Mouse (Mus musculus): ENCODE results near the gene U2surp. TPM values are rescaled to one million over a fixed set of nuclear protein-coding genes. Genes with fewer than 3 reads are reported as not detected.
A peak's percentile ranks its signal among the peaks of the same experiment; 100 is the strongest.

The U2surp gene
- polyA plus RNA-seq, 1 experiment: 6.6 TPM

DNA sequence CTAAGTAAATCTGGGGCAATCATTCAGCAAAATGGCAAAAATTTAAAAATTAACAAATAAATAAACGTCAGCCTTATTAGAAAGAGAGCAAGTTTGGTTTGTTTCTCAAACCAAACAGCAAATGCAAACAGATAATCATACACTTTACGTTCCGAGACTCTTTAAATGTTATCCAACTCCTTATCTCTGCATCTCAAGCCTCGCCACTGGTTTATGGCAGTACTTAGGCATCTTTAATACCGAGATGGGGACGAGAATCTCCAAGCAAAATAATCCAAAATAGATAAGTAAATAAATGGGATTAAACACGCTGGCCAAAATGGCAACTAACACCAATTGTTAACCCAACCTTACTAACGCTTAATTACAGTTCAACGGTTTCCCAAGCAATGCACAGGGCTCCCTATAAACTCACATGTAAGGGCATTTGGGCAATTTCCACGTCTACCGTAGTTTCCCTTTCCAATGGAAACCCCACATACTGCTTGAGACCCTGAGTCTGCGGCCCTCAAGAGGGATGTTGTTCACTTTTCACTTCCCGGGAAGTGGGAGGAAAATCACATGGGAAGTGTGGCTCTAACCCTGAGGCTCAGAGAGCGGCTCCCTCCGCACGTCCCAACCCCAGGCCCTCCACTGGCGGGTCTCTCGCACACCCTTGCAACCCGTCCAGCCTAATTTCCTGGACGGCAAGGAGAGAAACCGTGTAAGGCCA, 947 bp downstream of the U2surp start:
- H3K36me3 ChIP-seq (ENCODE audit: control insufficient read depth, insufficient read depth, low read length): no peaks in the 10 kb centered on the region
- H3K4me1 ChIP-seq (replicated peaks; ENCODE audit: control insufficient read depth, insufficient read depth, low read length): peaks cover 8% of the 10 kb centered on the region
- 5% methylated on average over 21 of the region's 21 CpGs for WGBS
- H3K27ac ChIP-seq (ENCODE audit: control insufficient read depth, insufficient read depth, low read length): no peak overlapping the region
- H3K4me3 ChIP-seq (ENCODE audit: control insufficient read depth, insufficient read depth, low read length): peak overlapping the region; percentile 79
- peak; percentile 19 for DNase-seq
- TF ChIP-seq CTCF (IDR thresholded peaks at IDR 0.05; ENCODE audit: borderline replicate concordance, control insufficient read depth, extremely low read depth, insufficient read depth, low read length, poor library complexity) (no peak), POLR2A (IDR thresholded peaks at IDR 0.05; ENCODE audit: control insufficient read depth, extremely low read depth, insufficient read depth, low read length, poor library complexity) (no peak)
- H3K27me3 ChIP-seq (ENCODE audit: control insufficient read depth, insufficient read depth, low read length): no peaks in the 10 kb centered on the region

DNA sequence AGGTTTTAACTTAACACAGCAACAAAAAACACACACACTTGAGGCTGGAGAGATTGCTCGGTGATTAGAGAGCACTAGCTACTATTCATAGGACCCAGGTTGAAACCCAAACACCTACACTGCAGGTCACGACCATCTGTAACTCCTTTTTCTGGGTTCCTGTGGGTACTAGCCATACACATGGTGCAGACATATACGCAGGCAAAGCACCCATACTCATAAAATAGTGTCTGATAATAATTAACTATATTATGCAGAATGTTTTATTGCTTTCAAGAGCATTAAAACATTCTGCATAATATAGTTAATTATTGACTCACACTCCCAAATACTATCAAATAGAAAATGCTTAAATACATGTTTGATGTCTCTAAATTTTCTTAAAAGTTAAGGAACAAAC, 6.1 kb downstream of the U2surp start:
- TF ChIP-seq POLR2A (IDR thresholded peaks at IDR 0.05; ENCODE audit: control insufficient read depth, extremely low read depth, insufficient read depth, low read length, poor library complexity): no peak
- no peak for TF ChIP-seq CTCF (IDR thresholded peaks at IDR 0.05; ENCODE audit: borderline replicate concordance, control insufficient read depth, extremely low read depth, insufficient read depth, low read length, poor library complexity)
- WGBS: 92% methylated on average over 3 of the region's 3 CpGs
- peaks cover under 1% of the 10 kb centered on the region; the same call in 1 of the 2 replicates for H3K36me3 ChIP-seq (ENCODE audit: control insufficient read depth, insufficient read depth, low read length)
- no peak for DNase-seq
- H3K4me1 ChIP-seq (replicated peaks; ENCODE audit: control insufficient read depth, insufficient read depth, low read length): no peaks in the 10 kb centered on the region; the same call in 1 of the 2 replicates
- no peak overlapping the region for H3K27ac ChIP-seq (ENCODE audit: control insufficient read depth, insufficient read depth, low read length)
- H3K4me3 ChIP-seq (ENCODE audit: control insufficient read depth, insufficient read depth, low read length): no peak overlapping the region
- H3K27me3 ChIP-seq (ENCODE audit: control insufficient read depth, insufficient read depth, low read length): no peaks in the 10 kb centered on the region

GRCm38 (mm10) chr9:95499848-95500247, 11.9 kb downstream of the U2surp start:
- H3K4me1 ChIP-seq (replicated peaks; ENCODE audit: control insufficient read depth, insufficient read depth, low read length): no peaks in the 10 kb centered on the region
- H3K27ac ChIP-seq (ENCODE audit: control insufficient read depth, insufficient read depth, low read length): no peak overlapping the region
- DNase-seq: no peak
- no peak overlapping the region for H3K4me3 ChIP-seq (ENCODE audit: control insufficient read depth, insufficient read depth, low read length)
- peaks cover 8% of the 10 kb centered on the region; the same call in 1 of the 2 replicates for H3K36me3 ChIP-seq (ENCODE audit: control insufficient read depth, insufficient read depth, low read length)
- TF ChIP-seq POLR2A (IDR thresholded peaks at IDR 0.05; ENCODE audit: control insufficient read depth, extremely low read depth, insufficient read depth, low read length, poor library complexity): no peak
- TF ChIP-seq CTCF (IDR thresholded peaks at IDR 0.05; ENCODE audit: borderline replicate concordance, control insufficient read depth, extremely low read depth, insufficient read depth, low read length, poor library complexity): no peak
- no peaks in the 10 kb centered on the region for H3K27me3 ChIP-seq (ENCODE audit: control insufficient read depth, insufficient read depth, low read length)

GRCm38 (mm10) chr9:95495038-95495437, 16.8 kb downstream of the U2surp start:
- WGBS: 98% methylated on average over 1 of the region's 1 CpGs
- Histone ChIP-seq H3K4me1 (replicated peaks; ENCODE audit: control insufficient read depth, insufficient read depth, low read length) (no peaks in the 10 kb centered on the region), H3K4me3 (ENCODE audit: control insufficient read depth, insufficient read depth, low read length) (no peak overlapping the region), H3K27ac (ENCODE audit: control insufficient read depth, insufficient read depth, low read length) (no peak overlapping the region), H3K36me3 (ENCODE audit: control insufficient read depth, insufficient read depth, low read length) (peaks cover 34% of the 10 kb centered on the region), H3K27me3 (ENCODE audit: control insufficient read depth, insufficient read depth, low read length) (no peaks in the 10 kb centered on the region)
- no peak for TF ChIP-seq POLR2A (IDR thresholded peaks at IDR 0.05; ENCODE audit: control insufficient read depth, extremely low read depth, insufficient read depth, low read length, poor library complexity)
- no peak for TF ChIP-seq CTCF (IDR thresholded peaks at IDR 0.05; ENCODE audit: borderline replicate concordance, control insufficient read depth, extremely low read depth, insufficient read depth, low read length, poor library complexity)
- no peak for DNase-seq

GRCm38 (mm10) chr9:95493393-95493792, 18.4 kb downstream of the U2surp start:
- WGBS: 92% methylated on average over 3 of the region's 3 CpGs
- Histone ChIP-seq H3K36me3 (ENCODE audit: control insufficient read depth, insufficient read depth, low read length) (peaks cover 48% of the 10 kb centered on the region), H3K27ac (ENCODE audit: control insufficient read depth, insufficient read depth, low read length) (no peak overlapping the region), H3K27me3 (ENCODE audit: control insufficient read depth, insufficient read depth, low read length) (no peaks in the 10 kb centered on the region), H3K4me1 (replicated peaks; ENCODE audit: control insufficient read depth, insufficient read depth, low read length) (no peaks in the 10 kb centered on the region), H3K4me3 (ENCODE audit: control insufficient read depth, insufficient read depth, low read length) (no peak overlapping the region)
- no peak for DNase-seq
- TF ChIP-seq CTCF (IDR thresholded peaks at IDR 0.05; ENCODE audit: borderline replicate concordance, control insufficient read depth, extremely low read depth, insufficient read depth, low read length, poor library complexity): no peak
- TF ChIP-seq POLR2A (IDR thresholded peaks at IDR 0.05; ENCODE audit: control insufficient read depth, extremely low read depth, insufficient read depth, low read length, poor library complexity): no peak

- DNase-seq: no peak
- no peak overlapping the region for H3K27ac ChIP-seq (ENCODE audit: control insufficient read depth, insufficient read depth, low read length)
- no peak for TF ChIP-seq POLR2A (IDR thresholded peaks at IDR 0.05; ENCODE audit: control insufficient read depth, extremely low read depth, insufficient read depth, low read length, poor library complexity)
- TF ChIP-seq CTCF (IDR thresholded peaks at IDR 0.05; ENCODE audit: borderline replicate concordance, control insufficient read depth, extremely low read depth, insufficient read depth, low read length, poor library complexity): no peak
- peaks cover 58% of the 10 kb centered on the region for H3K36me3 ChIP-seq (ENCODE audit: control insufficient read depth, insufficient read depth, low read length)
- H3K4me3 ChIP-seq (ENCODE audit: control insufficient read depth, insufficient read depth, low read length): no peak overlapping the region
- no peaks in the 10 kb centered on the region for H3K27me3 ChIP-seq (ENCODE audit: control insufficient read depth, insufficient read depth, low read length)
- H3K4me1 ChIP-seq (replicated peaks; ENCODE audit: control insufficient read depth, insufficient read depth, low read length): no peaks in the 10 kb centered on the region
- 92% methylated on average over 3 of the region's 3 CpGs for WGBS
These were observed 21.8 kb downstream of the U2surp start for GRCm38 (mm10) chr9:95490003-95490402.

Data from thymus, adult 2 months (tissue).